Mouse (Mus musculus): ENCODE measurements at regions not wholly inside any gene's neighbourhood (a gene's known extent, or its start where the extent isn't known, plus 50 kb on each side); places are given as distances from the start of the nearest gene placed in this dataset.

DNA sequence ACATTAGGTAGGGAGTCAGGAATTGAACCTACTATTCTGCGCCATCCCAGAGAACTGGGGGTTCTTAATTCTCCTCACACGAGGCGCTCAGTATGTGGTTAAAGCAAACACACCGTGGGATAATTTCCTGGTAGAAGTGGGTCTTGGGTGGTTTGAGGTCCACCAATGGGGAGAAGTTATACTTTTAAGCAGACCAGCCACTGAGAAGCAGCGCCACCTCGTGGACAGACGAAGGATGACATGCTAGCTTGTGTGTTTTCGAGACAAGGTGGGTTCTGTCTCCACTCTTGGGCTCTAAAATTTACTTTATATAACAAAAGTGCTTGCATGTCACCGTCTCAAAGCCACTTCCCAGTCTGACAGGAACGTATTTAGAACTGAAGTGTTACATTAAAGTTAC lies 152.7 kb upstream of the Zfp64 start:
- TF ChIP-seq CTCF (IDR thresholded peaks at IDR 0.05; ENCODE audit: low read depth) (peak; percentile 71), EP300 (IDR thresholded peaks at IDR 0.05; ENCODE audit: low read depth) (no peak)
